Mouse (Mus musculus): ENCODE results near the gene Ccdc122. TPM values are rescaled to one million over a fixed set of nuclear protein-coding genes. Genes with fewer than 3 reads are reported as not detected.

Gene Ccdc122
- 0.85 and 1.4 TPM in 2 replicates for polyA plus RNA-seq (2012; rRNA removed)

GRCm38 (mm10) chr14:77036226-77037046 lies at the start of gene Ccdc122, which contains the start of gene Lacc1:
Gene Ccdc122, plus strand, starts transcription at chr14:77036772.
Gene Lacc1, minus strand, starts transcription at chr14:77036904.

GRCm38 (mm10) chr14:77156222-77156910 lies 119.8 kb downstream of the Ccdc122 start, which contains the start of gene Enox1:
Gene Enox1, plus strand, starts transcription at chr14:77156763.

Other genes with a start within 250 kb of the Ccdc122 start
- 5.5 and 6.1 TPM in 2 replicates for gene Lacc1, start 132 bp downstream of the Ccdc122 start, polyA plus RNA-seq (2012; rRNA removed)
- gene Enox1, start 120.0 kb downstream of the Ccdc122 start, polyA plus RNA-seq (2012; rRNA removed): 0.02 and 0.18 TPM in 2 replicates

All from liver, embryonic 14 days (tissue).